Mouse (Mus musculus): ENCODE results near the gene Ciao2b.
A peak's percentile ranks its signal among the peaks of the same experiment; 100 is the strongest.

The Ciao2b gene

DNA sequence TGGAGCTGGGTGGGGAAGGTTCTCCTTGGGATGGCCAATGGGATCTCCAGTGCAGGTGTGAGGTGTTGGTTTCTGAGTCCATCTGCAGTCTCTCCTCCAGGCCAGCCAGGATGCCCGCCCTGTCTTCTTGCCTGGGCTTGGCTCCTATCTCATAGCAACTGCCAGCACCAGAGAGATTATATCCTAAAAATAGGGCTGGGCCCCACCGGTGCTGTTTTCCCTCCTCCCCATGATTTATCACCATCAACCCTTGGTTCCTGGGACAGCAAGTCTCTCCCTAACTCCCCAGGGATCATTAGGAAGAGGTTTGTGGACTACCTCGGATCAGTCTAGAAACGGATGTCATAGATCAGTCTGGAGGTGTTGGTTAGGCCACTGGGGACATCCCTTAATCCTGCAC lies 28.6 kb downstream of the Ciao2b start:
- DNase-seq (ENCODE audit: low read depth), result no peak

- no peak for DNase-seq (ENCODE audit: low read depth)
Measured at GRCm38 (mm10) chr8:104611613-104612012, 30.2 kb downstream of the Ciao2b start.

DNA sequence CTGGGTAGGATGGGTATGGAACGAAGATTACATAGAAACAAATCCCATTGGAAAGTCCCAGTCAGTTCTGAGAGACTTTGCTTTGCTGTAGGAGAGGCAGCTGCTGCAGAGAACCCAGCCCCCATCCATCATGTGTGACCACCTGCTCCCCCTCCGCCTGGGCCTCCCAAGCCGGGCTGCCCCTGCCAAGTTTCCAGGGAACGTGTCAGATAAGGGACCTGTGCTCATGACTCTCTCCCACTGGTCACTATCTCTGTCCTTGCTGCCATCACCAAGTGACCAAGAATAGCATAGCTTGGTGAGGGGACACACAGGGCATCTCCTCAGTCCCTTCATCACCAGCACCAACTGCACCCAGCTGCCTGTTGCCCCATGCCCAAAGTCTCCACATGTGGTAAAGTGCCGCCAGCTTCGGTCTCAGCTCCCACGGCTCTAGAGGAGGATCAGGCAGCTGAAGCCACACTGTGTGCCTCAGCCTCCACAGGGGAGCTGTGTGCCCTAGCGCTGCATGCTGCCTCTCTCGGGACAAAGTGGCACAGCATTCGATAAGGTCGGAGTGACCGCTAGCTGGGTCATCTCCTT lies 31.5 kb downstream of the Ciao2b start:
- DNase-seq (ENCODE audit: low read depth), result no peak

DNA sequence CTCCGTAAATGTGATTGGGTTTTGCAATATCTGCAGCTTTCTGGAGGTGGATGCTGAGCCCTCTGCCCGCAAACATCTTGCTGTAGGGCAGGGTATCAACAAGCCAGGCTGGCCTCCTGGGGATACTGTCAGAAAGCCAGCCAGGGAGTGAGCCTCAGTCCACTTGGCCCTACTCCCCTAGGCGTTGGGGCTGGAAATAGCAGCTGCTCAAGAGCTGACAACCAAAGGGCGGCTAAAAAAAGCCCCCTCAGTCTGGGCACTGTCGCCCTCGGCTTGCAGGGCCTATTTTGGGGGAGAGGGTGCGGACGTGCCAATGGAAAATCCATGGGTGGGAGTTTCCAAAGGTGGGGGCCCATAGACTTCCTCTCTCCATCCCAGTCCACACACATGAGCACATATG lies 32.5 kb downstream of the Ciao2b start:
- DNase-seq (ENCODE audit: low read depth), result no peak

GRCm38 (mm10) chr8:104607944-104608343 lies 33.8 kb downstream of the Ciao2b start:
- DNase-seq (ENCODE audit: low read depth), result no peak

DNA sequence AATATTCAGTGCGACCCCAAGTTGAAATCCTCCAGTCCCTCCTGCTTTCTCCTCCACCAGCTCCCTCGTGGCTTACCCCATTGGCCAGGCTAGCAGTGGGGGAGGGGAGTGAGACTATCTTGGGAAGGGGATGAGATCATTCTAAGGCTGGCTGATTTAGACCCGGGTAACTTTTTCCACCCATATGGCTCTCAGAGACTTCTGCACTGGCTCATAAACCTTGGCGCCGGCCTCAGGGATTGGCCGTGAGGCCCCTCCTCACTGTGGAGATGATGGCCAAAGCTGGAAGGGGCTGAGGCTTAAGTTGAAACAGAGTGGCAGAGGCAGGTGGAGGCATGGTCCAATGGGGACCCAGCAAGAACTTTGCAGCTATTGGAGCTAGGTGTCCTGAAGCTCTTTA lies 35.4 kb downstream of the Ciao2b start:
- no peak for DNase-seq (ENCODE audit: low read depth)

DNA sequence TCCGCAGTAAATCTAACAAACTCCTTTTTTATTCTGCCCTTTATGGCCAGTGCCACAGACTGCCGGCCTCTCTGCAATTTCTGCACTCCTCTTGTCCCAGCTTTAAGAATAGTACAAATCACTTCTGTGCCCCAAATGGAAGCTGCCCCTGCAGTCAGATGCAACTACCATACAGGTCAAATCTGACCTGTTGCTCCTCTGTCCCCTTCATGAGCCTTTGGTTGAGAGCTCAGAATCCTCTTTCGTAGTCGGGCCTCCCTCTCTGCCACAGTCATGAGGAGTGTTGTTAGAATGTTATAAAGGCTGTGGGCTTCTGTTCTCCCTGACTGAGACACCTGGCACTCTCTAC lies 38.5 kb downstream of the Ciao2b start:
- no peak for DNase-seq (ENCODE audit: low read depth)

GRCm38 (mm10) chr8:104602468-104603244 lies 39.1 kb downstream of the Ciao2b start:
- DNase-seq (ENCODE audit: low read depth), result peak; percentile 86

DNA sequence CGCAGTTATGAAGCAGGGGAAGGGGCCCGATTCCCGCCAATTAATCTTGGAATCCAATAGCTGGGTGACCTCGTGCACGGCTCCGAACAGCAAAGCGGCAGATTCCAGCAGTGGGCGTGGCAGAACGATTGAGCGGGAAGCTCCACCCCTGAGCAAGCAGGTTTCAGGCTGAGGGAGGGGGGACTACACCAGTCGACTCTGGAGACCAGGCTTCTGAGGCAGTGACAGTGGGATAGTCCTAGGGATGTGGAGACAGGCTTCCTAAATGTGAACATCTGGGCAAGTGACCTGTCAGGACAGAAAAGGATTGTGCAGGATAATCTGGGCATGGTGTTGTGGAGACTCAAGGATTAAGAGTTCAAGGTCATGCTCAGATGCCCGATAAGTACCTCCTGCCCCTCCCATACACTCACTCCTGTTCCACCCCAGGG lies 39.8 kb downstream of the Ciao2b start:
- DNase-seq (ENCODE audit: low read depth), result no peak

DNA sequence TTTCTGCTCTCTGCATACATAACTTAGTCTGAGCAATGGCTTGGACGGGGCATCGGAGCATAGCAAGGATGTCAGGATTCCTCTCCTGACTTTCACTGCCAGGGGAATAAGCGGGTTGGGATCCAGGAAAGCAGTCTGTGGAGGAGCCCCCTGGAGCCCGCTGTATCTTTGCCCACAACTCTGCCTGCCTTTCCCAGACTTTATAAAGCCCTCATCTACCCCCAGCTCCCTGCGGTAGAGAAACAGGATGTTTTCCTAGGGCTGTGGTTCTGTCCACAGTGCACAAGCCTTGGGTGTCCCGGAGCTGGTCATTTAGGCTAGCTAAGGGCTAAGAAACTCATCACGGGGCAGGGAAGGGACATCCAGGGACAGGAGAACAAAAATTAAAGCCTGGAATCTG lies 40.4 kb downstream of the Ciao2b start:
- DNase-seq (ENCODE audit: low read depth), result no peak

- DNase-seq (ENCODE audit: low read depth), result no peak
Measured at GRCm38 (mm10) chr8:104598496-104598895, 43.3 kb downstream of the Ciao2b start.

DNA sequence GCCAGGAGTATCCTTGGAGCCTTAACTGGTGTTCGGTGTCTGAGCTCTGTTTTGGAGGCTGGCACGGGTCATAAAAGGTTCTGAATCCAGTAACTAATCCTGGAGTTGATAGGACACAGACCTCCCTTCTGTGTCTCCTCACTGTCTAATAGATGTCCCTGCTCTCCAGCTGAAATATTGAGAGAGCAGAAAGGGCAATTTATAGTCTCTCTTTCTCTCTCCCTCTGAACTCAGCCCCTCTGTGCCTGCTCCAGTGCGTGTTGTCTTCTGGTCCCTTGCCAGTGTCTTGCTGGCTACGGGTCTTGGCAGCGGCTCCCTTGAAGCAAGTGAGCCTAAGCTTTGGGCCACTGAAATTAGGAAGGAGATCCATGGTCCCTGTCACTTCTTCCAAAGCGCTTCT lies 44.1 kb downstream of the Ciao2b start:
- DNase-seq (ENCODE audit: low read depth), result no peak

GRCm38 (mm10) chr8:104595773-104596536 lies 45.8 kb downstream of the Ciao2b start:
- DNase-seq (ENCODE audit: low read depth), result no peak

DNA sequence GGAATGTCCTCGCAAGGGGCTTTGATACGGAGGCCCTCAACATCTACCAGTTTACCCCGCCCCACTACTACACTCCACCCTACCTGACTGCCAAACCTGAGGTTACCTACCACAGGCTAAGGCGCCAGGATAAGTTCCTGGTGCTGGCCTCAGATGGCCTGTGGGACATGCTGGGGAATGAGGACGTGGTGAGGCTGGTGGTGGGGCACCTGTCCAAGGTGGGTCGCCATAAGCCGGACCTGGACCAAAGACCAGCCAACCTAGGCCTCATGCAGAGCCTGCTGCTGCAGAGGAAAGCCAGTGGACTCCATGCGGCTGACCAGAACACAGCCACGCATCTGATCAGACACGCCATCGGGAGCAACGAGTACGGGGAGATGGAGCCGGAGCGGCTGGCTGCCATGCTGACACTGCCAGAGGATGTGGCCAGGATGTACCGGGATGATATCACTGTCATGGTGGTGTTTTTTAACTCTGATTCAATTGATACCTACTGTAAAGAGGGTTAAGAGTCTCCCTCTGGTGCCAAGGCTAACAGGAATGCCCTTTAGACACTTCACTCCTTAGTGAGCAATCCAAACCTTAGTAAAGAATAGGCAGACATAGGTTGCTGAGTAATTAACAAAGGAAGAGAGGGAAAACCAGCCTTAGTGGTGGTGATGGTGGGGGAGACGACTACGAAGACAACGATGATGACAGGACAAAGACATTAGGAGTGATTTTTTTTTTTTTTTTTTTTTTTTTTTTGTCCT lies 47.0 kb downstream of the Ciao2b start:
- DNase-seq (ENCODE audit: low read depth), result no peak

DNA sequence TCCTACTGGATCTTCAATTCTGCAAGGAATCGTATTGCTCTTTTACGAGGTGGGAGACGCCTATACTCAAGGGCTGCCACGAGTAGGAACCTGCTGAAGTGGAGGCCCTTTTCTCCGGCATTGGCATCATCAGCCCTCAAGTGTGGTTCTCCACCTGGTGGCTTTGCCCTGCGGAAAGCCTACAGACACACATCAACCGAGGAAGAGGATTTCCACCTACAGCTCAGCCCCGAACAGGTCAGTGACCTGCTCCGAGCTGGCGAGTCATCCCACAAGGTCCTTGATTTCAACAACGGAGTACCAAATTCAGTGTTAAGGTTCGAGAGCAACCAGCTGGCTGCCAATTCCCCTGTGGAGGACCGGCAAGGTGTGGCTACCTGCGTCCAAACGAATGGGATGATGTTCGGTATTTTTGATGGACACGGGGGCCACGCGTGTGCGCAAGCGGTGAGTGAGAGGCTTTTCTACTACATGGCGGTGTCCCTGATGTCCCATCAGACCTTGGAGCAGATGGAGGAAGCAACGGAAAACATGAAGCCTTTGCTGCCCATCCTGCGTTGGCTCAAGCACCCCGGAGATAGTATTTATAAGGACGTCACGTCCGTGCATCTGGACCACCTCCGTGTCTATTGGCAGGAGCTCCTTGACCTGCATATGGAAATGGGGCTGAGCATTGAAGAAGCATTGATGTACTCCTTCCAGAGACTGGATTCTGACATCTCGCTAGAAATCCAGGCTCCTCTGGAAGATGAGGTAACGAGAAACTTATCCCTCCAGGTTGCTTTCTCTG lies 48.0 kb downstream of the Ciao2b start:
- DNase-seq (ENCODE audit: low read depth), result no peak

GRCm38 (mm10) chr8:104592566-104592965 lies 49.2 kb downstream of the Ciao2b start:
- DNase-seq (ENCODE audit: low read depth), result no peak

DNA sequence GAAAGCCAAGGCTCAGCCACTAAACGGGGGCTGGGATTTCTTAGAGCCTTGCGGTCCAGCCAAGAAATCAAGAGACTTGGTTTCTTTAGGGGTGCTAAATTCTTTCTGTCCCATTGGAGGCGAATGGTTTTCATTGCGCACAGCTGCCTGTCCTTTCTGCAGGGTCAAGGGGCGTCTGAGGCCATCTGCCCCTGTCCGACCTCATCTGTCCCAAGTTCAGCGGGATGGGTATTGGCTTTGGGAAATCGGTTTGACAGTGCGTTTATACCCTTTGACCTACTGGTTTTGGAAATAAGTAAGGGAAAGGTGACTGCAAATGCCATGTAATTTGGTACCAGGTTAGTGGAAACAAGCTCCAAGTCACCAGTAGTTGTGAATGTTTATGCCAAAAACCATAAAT lies 49.9 kb downstream of the Ciao2b start:
- no peak for DNase-seq (ENCODE audit: low read depth)

GRCm38 (mm10) chr8:104591133-104591834 lies 50.5 kb downstream of the Ciao2b start, which contains the start of gene Pdp2:
TSS of gene Pdp2 (plus strand) at chr8:104591451.
- DNase-seq (ENCODE audit: low read depth), result peak; percentile 97

DNA sequence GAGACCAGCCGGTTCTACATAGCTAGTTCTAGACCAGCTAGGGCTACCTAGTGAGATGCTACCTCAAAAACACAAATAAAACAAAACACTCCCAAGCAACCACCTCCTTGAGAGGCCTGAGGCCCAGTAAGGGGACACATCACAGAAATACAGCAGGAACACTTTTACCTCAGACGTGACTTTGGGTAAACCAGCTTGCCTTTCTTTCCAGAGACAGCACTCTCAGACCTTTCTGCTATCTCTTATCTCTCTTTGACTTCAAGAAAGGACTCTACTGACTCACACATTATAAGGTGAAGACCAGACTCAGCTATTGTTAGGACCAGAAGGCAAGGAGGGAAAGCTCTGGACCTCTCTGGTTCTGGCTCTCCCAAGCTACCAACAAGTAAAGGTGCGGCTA lies 51.5 kb downstream of the Ciao2b start:
- DNase-seq (ENCODE audit: low read depth), result no peak
